Mouse (Mus musculus): ENCODE measurements at regions not wholly inside any gene's neighbourhood (a gene's known extent, or its start where the extent isn't known, plus 50 kb on each side); places are given as distances from the start of the nearest gene placed in this dataset.

DNA sequence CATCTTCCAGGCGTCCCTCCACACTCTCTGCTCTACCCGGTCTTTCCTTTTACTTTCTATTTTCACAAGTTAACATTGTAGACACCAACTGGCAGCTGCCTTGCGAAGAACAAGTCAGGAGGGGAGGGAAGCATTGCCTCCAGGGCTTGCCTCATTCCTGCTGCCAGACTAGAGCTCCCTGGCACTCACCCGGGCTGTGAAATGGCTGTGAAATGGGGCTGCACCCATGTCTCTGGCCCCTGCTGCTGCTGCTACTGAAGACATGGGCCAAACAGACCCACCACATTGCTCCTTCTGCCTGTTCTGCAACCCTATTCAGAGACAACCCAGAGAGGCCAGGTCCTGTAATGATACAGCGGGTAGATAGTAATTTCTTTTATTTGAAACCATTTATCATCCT is 156.0 kb upstream of the Tbca start:
- TF ChIP-seq POLR2A (IDR thresholded peaks at IDR 0.05; ENCODE audit: extremely low read depth, insufficient read depth, low read length) (no peak), CTCF (IDR thresholded peaks at IDR 0.05; ENCODE audit: low read depth, low read length) (no peak)

Data from liver, adult 2 months (tissue).